Mouse (Mus musculus): Measurements from ENCODE around the gene A930017K11Rik.

A930017K11Rik gene

GRCm38 (mm10) chr17:25951803-25952623 lies at the start of gene A930017K11Rik:
TSS of gene A930017K11Rik (minus strand) at chr17:25952565.
- no peak for DNase-seq (ENCODE audit: low read depth, low spot score)

- DNase-seq (ENCODE audit: low read depth, low spot score): no peak
Measured at GRCm38 (mm10) chr17:25998425-25998824, 46.1 kb upstream of the A930017K11Rik start.

- no peak for DNase-seq (ENCODE audit: low read depth, low spot score)
Measured at GRCm38 (mm10) chr17:25993489-25993888, 41.1 kb upstream of the A930017K11Rik start.

- DNase-seq (ENCODE audit: low read depth, low spot score): no peak
Measured at GRCm38 (mm10) chr17:25992274-25992673, 39.9 kb upstream of the A930017K11Rik start.

GRCm38 (mm10) chr17:25990331-25990730 lies 38.0 kb upstream of the A930017K11Rik start:
- DNase-seq (ENCODE audit: low read depth, low spot score): no peak

GRCm38 (mm10) chr17:25985306-25986294 lies 33.2 kb upstream of the A930017K11Rik start, which contains the start of gene Capn15:
TSS of gene Capn15 (minus strand) at chr17:25985796.
- DNase-seq (ENCODE audit: low read depth, low spot score): peak; percentile 88

GRCm38 (mm10) chr17:25984556-25985305 lies 32.4 kb upstream of the A930017K11Rik start:
- DNase-seq (ENCODE audit: low read depth, low spot score): peak; percentile 9

GRCm38 (mm10) chr17:25984066-25984465 lies 31.7 kb upstream of the A930017K11Rik start:
- no peak for DNase-seq (ENCODE audit: low read depth, low spot score)

GRCm38 (mm10) chr17:25982913-25983312 lies 30.5 kb upstream of the A930017K11Rik start:
- DNase-seq (ENCODE audit: low read depth, low spot score): no peak

GRCm38 (mm10) chr17:25980854-25981253 lies 28.5 kb upstream of the A930017K11Rik start:
- no peak for DNase-seq (ENCODE audit: low read depth, low spot score)

- DNase-seq (ENCODE audit: low read depth, low spot score): no peak
Measured at GRCm38 (mm10) chr17:25979829-25980738, 27.7 kb upstream of the A930017K11Rik start.

GRCm38 (mm10) chr17:25970954-25971707 lies 18.8 kb upstream of the A930017K11Rik start:
- DNase-seq (ENCODE audit: low read depth, low spot score): no peak

GRCm38 (mm10) chr17:25970448-25970847 lies 18.1 kb upstream of the A930017K11Rik start:
- no peak for DNase-seq (ENCODE audit: low read depth, low spot score)

- no peak for DNase-seq (ENCODE audit: low read depth, low spot score)
Measured at GRCm38 (mm10) chr17:25968176-25968575, 15.8 kb upstream of the A930017K11Rik start.

GRCm38 (mm10) chr17:25967652-25968051 lies 15.3 kb upstream of the A930017K11Rik start:
- DNase-seq (ENCODE audit: low read depth, low spot score): no peak

- DNase-seq (ENCODE audit: low read depth, low spot score): no peak
Measured at GRCm38 (mm10) chr17:25964271-25964670, 11.9 kb upstream of the A930017K11Rik start.

GRCm38 (mm10) chr17:25962413-25962905 lies 10.1 kb upstream of the A930017K11Rik start:
- no peak for DNase-seq (ENCODE audit: low read depth, low spot score)

- no peak for DNase-seq (ENCODE audit: low read depth, low spot score)
Measured at GRCm38 (mm10) chr17:25961566-25961965, 9.2 kb upstream of the A930017K11Rik start.
